ENCODE assay signal across 27 mouse cellular contexts in the genomic region with DNA sequence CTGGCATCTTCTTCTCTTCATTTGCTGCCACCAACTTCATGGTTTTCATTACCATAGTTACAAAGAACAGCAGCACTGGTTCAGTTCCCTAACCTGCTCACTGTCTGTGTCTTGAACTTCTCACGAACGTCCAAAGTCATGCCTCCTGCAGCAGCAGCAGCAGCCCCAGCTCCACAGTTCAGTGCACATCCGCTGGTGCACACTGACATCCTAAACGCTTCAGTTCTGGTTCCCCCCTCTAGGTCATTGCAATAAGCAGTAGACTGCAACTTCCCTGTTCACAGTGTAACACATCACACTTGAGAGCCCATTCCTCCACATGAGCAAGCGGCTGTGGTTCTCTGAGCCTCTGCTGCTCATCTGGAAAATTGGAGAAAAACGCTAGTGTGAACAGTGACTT.
DNase-seq lines count a peak whose midpoint lies in the region; ATAC-seq and TF ChIP-seq lines count a peak whose summit lies in the region.
"Had no signal": no experiment of that assay in that cellular context is flagged by ENCODE, and none has a peak within 500 bp of the region (broad histone marks: within the 10 kb centered on the region; RNA-seq: fewer than 3 reads in every experiment).

No protein-coding gene starts in this region.

- WGBS in kidney, embryonic 14.5 days = 45% methylated on average over 6 of the region's 6 CpGs
- WGBS in kidney, adult 2 months = 48% methylated on average over 6 of the region's 6 CpGs
- 50% methylated on average over 6 of the region's 6 CpGs for WGBS in kidney, postnatal 0 days
- 44% methylated on average over 6 of the region's 6 CpGs for WGBS in stomach, embryonic 14.5 days
- 51% methylated on average over 6 of the region's 6 CpGs for WGBS in stomach, embryonic 16.5 days

- no peak for TF ChIP-seq CTCF in kidney, adult 2 months (conservative IDR thresholded peaks at IDR 0.05; ENCODE audit: insufficient read depth, insufficient read length, low read depth, low read length)
- TF ChIP-seq CTCF in kidney, postnatal 0 days (IDR thresholded peaks at IDR 0.05; ENCODE audit: low read depth) = no peak

- H3K4me2 ChIP-seq in kidney, embryonic 14.5 days (replicated peaks; ENCODE audit: low read depth, low read length) = no peak overlapping the region
- H3K4me2 ChIP-seq in kidney, postnatal 0 days (ENCODE audit: low read length) = no peak overlapping the region
- H3K4me2 ChIP-seq in stomach, embryonic 14.5 days (replicated peaks; ENCODE audit: low read depth, low read length) = no peak overlapping the region
- H3K4me2 ChIP-seq in stomach, embryonic 16.5 days (ENCODE audit: low read depth, low read length) = no peak overlapping the region
- H3K4me2 ChIP-seq: embryonic facial prominence, embryonic 12.5 days; embryonic facial prominence, embryonic 15.5 days; heart, embryonic 12.5 days; heart, embryonic 15.5 days; hindbrain, embryonic 13.5 days had no signal

- no peak for TF ChIP-seq POLR2A in kidney, adult 2 months (IDR thresholded peaks at IDR 0.05; ENCODE audit: low read depth, low read length)

- no peaks in the 10 kb centered on the region for H3K9me3 ChIP-seq in kidney, embryonic 14.5 days (ENCODE audit: control insufficient read depth, low read length)
- H3K9me3 ChIP-seq in kidney, postnatal 0 days (replicated peaks; ENCODE audit: low read length) = no peaks in the 10 kb centered on the region
- no peaks in the 10 kb centered on the region for H3K9me3 ChIP-seq in stomach, embryonic 14.5 days (ENCODE audit: control insufficient read depth, low read depth, low read length)
- no peaks in the 10 kb centered on the region for H3K9me3 ChIP-seq in stomach, embryonic 16.5 days (replicated peaks; ENCODE audit: control insufficient read depth, low read length)
- H3K9me3 ChIP-seq: embryonic facial prominence, embryonic 12.5 days; embryonic facial prominence, embryonic 15.5 days; heart, embryonic 12.5 days; heart, embryonic 15.5 days; hindbrain, embryonic 10.5 days; hindbrain, embryonic 13.5 days had no signal

- no peak overlapping the region for H3K9ac ChIP-seq in kidney, embryonic 14.5 days (ENCODE audit: low read depth, low read length)
- no peak overlapping the region for H3K9ac ChIP-seq in kidney, postnatal 0 days (ENCODE audit: low read depth, low read length)
- H3K9ac ChIP-seq in stomach, embryonic 14.5 days (replicated peaks; ENCODE audit: low read depth, low read length) = no peak overlapping the region
- no peak overlapping the region for H3K9ac ChIP-seq in stomach, embryonic 16.5 days (ENCODE audit: low read length)
- H3K9ac ChIP-seq: embryonic facial prominence, embryonic 12.5 days; embryonic facial prominence, embryonic 15.5 days; forebrain, postnatal 0 days; heart, embryonic 12.5 days; heart, embryonic 15.5 days; hindbrain, embryonic 13.5 days had no signal

- no peaks in the 10 kb centered on the region for H3K4me1 ChIP-seq in kidney, embryonic 14.5 days (ENCODE audit: control insufficient read depth, insufficient read depth, low read length)
- no peaks in the 10 kb centered on the region; the same call in 1 of the 2 replicates for H3K4me1 ChIP-seq in kidney, adult 2 months (ENCODE audit: control insufficient read depth, insufficient read depth, low read length)
- no peaks in the 10 kb centered on the region for H3K4me1 ChIP-seq in kidney, postnatal 0 days (replicated peaks; ENCODE audit: insufficient read depth, low read length)
- peaks cover 16% of the 10 kb centered on the region; the same call in 1 of the 2 replicates for H3K4me1 ChIP-seq in stomach, embryonic 14.5 days (ENCODE audit: control insufficient read depth, insufficient read depth, low read length)
- H3K4me1 ChIP-seq in stomach, embryonic 16.5 days (ENCODE audit: control insufficient read depth, insufficient read depth, low read length) = peaks cover 8% of the 10 kb centered on the region; the same call in 1 of the 2 replicates
- H3K4me1 ChIP-seq: embryonic facial prominence, embryonic 12.5 days; embryonic facial prominence, embryonic 15.5 days; heart, embryonic 12.5 days; heart, embryonic 15.5 days; hindbrain, embryonic 10.5 days; hindbrain, embryonic 13.5 days had no signal

- H3K27ac ChIP-seq in kidney, embryonic 14.5 days (ENCODE audit: low read depth, low read length) = no peak overlapping the region
- no peak overlapping the region for H3K27ac ChIP-seq in kidney, adult 2 months (ENCODE audit: insufficient read depth, low read depth, low read length)
- H3K27ac ChIP-seq in kidney, postnatal 0 days = no peak overlapping the region
- peak overlapping the region; percentile 86 for H3K27ac ChIP-seq in stomach, embryonic 14.5 days (ENCODE audit: low read length)
- H3K27ac ChIP-seq in stomach, embryonic 16.5 days (ENCODE audit: low read length) = peak overlapping the region; percentile 83
- H3K27ac ChIP-seq: embryonic facial prominence, embryonic 12.5 days; embryonic facial prominence, embryonic 15.5 days; gastrocnemius, adult 2 months; heart, embryonic 15.5 days; hindbrain, embryonic 10.5 days; hindbrain, embryonic 13.5 days had no signal

- H3K27me3 ChIP-seq in kidney, embryonic 14.5 days (ENCODE audit: control insufficient read depth, insufficient read depth, low read length) = no peaks in the 10 kb centered on the region
- no peaks in the 10 kb centered on the region for H3K27me3 ChIP-seq in kidney, adult 2 months (replicated peaks; ENCODE audit: control insufficient read depth, insufficient read depth, low read length)
- no peaks in the 10 kb centered on the region for H3K27me3 ChIP-seq in kidney, postnatal 0 days (ENCODE audit: insufficient read depth, low read length)
- no peaks in the 10 kb centered on the region for H3K27me3 ChIP-seq in stomach, embryonic 14.5 days (ENCODE audit: control insufficient read depth, insufficient read depth, low read length)
- no peaks in the 10 kb centered on the region for H3K27me3 ChIP-seq in stomach, embryonic 16.5 days (ENCODE audit: control insufficient read depth, insufficient read depth, low read length)
- H3K27me3 ChIP-seq: embryonic facial prominence, embryonic 12.5 days; embryonic facial prominence, embryonic 15.5 days; heart, embryonic 12.5 days; heart, embryonic 15.5 days; hindbrain, embryonic 13.5 days had no signal

- DNase-seq in kidney, adult 2 months = no peak
- DNase-seq in kidney, postnatal 0 days (ENCODE audit: low spot score) = no peak
- DNase-seq in kidney, adult 9 months = no peak
- no peak for DNase-seq in layer of hippocampus, postnatal 14 days (ENCODE audit: low spot score in 2 of 2)
- DNase-seq in adrenal gland, postnatal 10 days = no peak
- DNase-seq: adrenal gland, adult 8-10 months; adrenal gland, postnatal 36 days; cerebellum, adult 18-20 months; cerebellum, adult 9-10 months; cerebellum, postnatal 14 days; forebrain, postnatal 0 days; gastrocnemius, adult 2 months; gastrocnemius, postnatal 14 days; heart, adult 18-20 months; heart, postnatal 10 days; heart, postnatal 36 days had no signal

- ATAC-seq in kidney, embryonic 14.5 days (ENCODE audit: low FRiP score, low TSS enrichment) = peak; percentile 71; the same call in 1 of the 2 replicates
- ATAC-seq in kidney, postnatal 0 days (replicated peaks; ENCODE audit: low FRiP score, low read depth) = peak; percentile 63
- no peak for ATAC-seq in stomach, embryonic 14.5 days (ENCODE audit: insufficient number of reproducible peaks, insufficient read depth, low FRiP score, low read depth)
- 0 out of 2 replicates have a peak, but pooled peaks have one; percentile 5 for ATAC-seq in stomach, embryonic 16.5 days (ENCODE audit: insufficient read depth, low FRiP score)
- ATAC-seq: activated CD4-positive, CD25-positive, alpha-beta regulatory T cell, adult 4 months; CD4-positive, CD25-positive, alpha-beta regulatory T cell, adult 4 months; forebrain, postnatal 0 days had no signal

- no peak overlapping the region for H3K4me3 ChIP-seq in kidney, embryonic 14.5 days (ENCODE audit: low read length)
- H3K4me3 ChIP-seq in kidney, adult 2 months (ENCODE audit: insufficient read depth, low read depth, low read length) = no peak overlapping the region
- H3K4me3 ChIP-seq in kidney, postnatal 0 days (replicated peaks; ENCODE audit: low read depth, low read length) = no peak overlapping the region
- H3K4me3 ChIP-seq in stomach, embryonic 14.5 days (ENCODE audit: low read depth, low read length) = no peak overlapping the region
- H3K4me3 ChIP-seq in stomach, embryonic 16.5 days (replicated peaks; ENCODE audit: low read length) = no peak overlapping the region
- H3K4me3 ChIP-seq: embryonic facial prominence, embryonic 12.5 days; embryonic facial prominence, embryonic 15.5 days; gastrocnemius, adult 2 months; heart, embryonic 12.5 days; heart, embryonic 15.5 days; hindbrain, embryonic 10.5 days; hindbrain, embryonic 13.5 days had no signal

- H3K36me3 ChIP-seq in kidney, embryonic 14.5 days (ENCODE audit: control insufficient read depth, insufficient read depth, low read length) = no peaks in the 10 kb centered on the region
- H3K36me3 ChIP-seq in kidney, adult 2 months (ENCODE audit: control insufficient read depth, insufficient read depth, low read length) = no peaks in the 10 kb centered on the region
- no peaks in the 10 kb centered on the region for H3K36me3 ChIP-seq in kidney, postnatal 0 days (ENCODE audit: insufficient read depth, low read length)
- no peaks in the 10 kb centered on the region for H3K36me3 ChIP-seq in stomach, embryonic 14.5 days (ENCODE audit: control insufficient read depth, insufficient read depth, low read length)
- no peaks in the 10 kb centered on the region for H3K36me3 ChIP-seq in stomach, embryonic 16.5 days (ENCODE audit: control insufficient read depth, insufficient read depth, low read length)
- H3K36me3 ChIP-seq: embryonic facial prominence, embryonic 12.5 days; embryonic facial prominence, embryonic 15.5 days; heart, embryonic 12.5 days; heart, embryonic 15.5 days; hindbrain, embryonic 10.5 days; hindbrain, embryonic 13.5 days had no signal

Comparison
In these comparisons a context has a peak if more than half of its experiments do, and no peak if none do; other contexts are left out.
1. H3K27ac ChIP-seq: peak in stomach, embryonic 14.5 days (single experiment) and stomach, embryonic 16.5 days (single experiment); none in kidney, embryonic 14.5 days (single experiment), kidney, adult 2 months (single experiment) and kidney, postnatal 0 days (single experiment).